Mouse (Mus musculus) right cerebral cortex, postnatal 14 days (tissue): Measurements from ENCODE around the gene Tedc2.

ENCODE experiments used
- DNase-seq: peaks from one replicate; pipeline ENCODE4 v3.0.0; 2022

Gene Tedc2

GRCm38 (mm10) chr17:24220435-24221411, at the start of gene Tedc2:
Gene Tedc2, minus strand, starts transcription at chr17:24220851.
- DNase-seq, result peak; percentile 84

DNA sequence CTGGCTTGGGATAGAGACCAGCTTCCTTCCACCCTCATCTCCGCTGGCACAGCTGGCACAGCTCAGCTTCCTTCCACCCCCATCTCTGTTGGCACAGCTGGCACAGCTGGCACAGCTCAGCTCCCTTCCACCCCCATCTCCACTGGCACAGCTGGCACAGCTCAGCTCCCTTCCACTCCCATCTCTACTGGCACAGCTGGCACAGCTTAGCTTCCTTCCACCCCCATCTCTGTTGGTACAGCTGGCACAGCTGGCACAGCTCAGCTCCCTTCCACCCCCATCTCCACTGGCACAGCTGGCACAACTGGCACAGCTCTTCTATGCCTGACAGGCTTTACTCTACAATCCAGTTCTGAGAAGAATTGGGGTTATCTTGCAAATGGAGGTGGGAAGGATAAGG, 46.5 kb upstream of the Tedc2 start:
- DNase-seq, result no peak

DNA sequence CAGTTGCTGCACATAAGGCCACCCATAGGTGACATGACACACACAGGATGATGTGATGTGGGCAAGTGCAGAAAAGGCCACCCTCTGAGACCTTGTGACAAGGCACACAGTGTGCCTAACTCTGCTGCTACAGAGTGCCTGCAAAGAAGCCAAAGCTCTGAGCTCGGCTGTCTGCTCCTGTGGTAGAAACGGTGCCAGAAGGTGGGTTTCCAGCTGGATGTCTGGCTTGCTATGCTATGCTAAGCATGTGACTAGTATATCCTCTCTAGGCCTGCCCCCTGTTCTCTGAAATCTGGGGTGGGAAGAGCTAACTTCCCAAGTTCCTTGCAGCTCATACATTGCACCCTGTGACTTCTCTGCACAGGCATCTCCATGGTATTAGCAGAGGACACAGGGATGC, 44.1 kb upstream of the Tedc2 start:
- no peak for DNase-seq

- DNase-seq, result no peak
Measured at GRCm38 (mm10) chr17:24260516-24260915, 39.9 kb upstream of the Tedc2 start.

DNA sequence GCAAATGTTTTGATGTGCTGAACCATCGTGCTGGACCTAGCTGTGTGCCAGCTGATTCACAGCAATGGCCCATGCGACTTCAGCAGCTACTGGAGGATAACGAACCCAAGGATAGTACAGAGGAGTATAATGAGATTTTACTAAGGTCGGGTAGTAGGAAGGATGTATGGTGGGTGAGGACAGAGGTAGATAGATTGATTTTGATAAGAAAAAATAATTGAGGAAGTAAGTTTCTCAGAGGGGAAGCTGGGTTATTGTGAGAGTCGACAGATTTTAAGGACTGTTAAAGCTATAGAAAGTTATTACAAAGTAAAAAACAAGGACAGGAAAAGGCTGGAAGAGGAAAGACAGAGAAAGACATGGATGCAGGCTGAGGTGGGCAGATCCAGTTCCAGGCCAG, 39.1 kb upstream of the Tedc2 start:
- no peak for DNase-seq

GRCm38 (mm10) chr17:24258981-24259380, 38.3 kb upstream of the Tedc2 start:
- DNase-seq, result no peak

- no peak for DNase-seq
Measured at GRCm38 (mm10) chr17:24252329-24252728, 31.7 kb upstream of the Tedc2 start.

- DNase-seq, result peak; percentile 93
Measured at GRCm38 (mm10) chr17:24251320-24252069, 30.8 kb upstream of the Tedc2 start, which contains the start of gene Ccnf. Gene Ccnf, minus strand, starts transcription at chr17:24251484.

DNA sequence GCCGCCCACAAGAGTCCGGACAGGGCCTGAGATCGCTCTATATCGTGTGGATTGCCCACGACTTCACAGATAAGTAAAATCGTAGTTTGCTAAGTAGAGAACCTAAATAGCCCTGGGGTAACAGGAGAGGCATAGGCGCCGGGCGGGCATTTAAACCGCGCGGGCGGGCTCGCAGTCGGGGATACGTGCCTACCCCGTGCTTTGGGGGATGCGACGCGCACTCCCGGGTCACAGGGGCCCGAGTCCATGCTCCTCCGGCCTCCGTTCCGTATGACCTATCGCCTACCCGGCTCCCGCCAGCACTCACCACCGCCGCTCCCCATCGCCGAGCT, 30.3 kb upstream of the Tedc2 start:
- DNase-seq, result no peak

- no peak for DNase-seq
Measured at GRCm38 (mm10) chr17:24248641-24249040, 28.0 kb upstream of the Tedc2 start.

DNA sequence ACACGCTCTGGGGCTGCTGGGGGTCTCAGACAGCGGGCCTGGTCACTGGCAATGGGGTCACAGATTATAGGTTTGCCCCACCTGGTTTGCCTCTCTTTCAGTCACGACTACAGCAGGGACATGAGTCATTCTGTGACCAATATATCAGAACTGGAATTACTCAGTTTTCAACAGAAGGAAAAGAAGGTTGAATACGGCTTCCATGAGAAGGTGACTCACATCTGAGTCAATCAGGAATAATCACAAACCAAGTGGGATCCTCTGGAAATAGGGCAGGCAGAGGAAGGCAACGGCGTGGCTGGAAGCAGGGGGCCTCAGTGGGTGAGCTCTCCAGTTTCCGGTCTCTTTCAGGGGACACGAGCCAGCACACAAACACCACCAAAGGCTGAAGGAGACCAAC, 23.4 kb upstream of the Tedc2 start:
- DNase-seq, result no peak

GRCm38 (mm10) chr17:24243311-24243969, 22.8 kb upstream of the Tedc2 start:
- peak; percentile 57 for DNase-seq

- no peak for DNase-seq
Measured at GRCm38 (mm10) chr17:24236921-24237320, 16.3 kb upstream of the Tedc2 start.

DNA sequence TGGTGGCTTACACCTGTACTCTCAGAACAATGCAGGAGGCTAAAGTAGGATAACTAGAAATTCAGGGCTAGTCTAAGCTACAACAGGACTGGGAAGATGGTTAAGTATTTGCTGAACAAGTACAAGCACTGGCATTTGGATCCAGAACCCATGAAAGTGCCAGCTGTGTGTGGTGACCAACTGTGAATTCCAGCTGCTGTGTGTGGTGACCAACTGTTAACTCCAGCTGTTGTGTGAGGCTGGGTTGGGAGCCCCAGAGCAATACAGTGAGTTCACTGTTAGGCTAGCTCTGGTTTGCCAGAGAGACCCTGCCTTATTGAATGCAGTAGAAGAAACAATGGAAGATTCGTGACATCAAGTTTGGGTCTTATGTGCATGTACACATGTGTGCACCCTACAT, 15.8 kb upstream of the Tedc2 start:
- DNase-seq, result no peak

- no peak for DNase-seq
Measured at GRCm38 (mm10) chr17:24227941-24228340, 7.3 kb upstream of the Tedc2 start.

DNA sequence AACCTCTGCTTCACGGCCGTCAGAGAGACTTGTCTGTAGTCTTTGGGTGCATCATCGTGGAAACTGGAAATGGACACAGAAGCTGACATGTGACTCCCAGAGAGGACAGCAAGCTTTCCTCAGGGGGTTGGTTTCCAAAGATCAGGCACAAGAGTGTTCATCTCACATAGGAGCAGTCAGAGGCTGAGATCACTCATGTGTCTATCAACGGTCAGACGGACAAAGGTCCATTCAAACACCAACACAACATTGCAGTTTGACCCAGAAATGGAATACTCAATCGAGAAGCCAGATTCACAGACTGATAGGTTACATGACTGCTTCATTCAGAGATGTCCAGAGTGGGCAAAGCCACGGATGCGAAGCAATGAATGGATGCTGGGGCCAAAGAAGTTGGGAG, 6.1 kb upstream of the Tedc2 start:
- DNase-seq, result no peak

- DNase-seq, result no peak
Measured at GRCm38 (mm10) chr17:24225851-24226250, 5.2 kb upstream of the Tedc2 start.

DNA sequence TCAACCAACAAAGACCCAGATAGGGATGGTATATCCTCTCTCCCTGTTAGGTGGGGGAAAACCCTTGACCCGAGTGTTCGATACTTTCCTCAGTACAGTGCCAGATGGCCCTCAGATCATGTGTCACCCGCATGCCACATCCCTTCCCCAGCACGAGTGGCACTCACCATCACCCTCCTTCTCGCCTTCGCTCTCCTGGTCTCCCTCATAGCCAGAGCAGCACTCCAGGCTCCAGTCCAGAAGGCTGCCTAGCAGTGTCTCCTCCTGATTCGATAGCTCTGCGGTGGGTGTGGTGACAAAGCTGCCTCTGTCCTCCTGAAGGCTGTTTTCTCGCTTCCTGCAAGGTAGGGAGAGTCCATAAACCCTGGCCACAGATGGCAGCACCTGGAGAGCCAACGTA, 4.1 kb upstream of the Tedc2 start:
- no peak for DNase-seq

DNA sequence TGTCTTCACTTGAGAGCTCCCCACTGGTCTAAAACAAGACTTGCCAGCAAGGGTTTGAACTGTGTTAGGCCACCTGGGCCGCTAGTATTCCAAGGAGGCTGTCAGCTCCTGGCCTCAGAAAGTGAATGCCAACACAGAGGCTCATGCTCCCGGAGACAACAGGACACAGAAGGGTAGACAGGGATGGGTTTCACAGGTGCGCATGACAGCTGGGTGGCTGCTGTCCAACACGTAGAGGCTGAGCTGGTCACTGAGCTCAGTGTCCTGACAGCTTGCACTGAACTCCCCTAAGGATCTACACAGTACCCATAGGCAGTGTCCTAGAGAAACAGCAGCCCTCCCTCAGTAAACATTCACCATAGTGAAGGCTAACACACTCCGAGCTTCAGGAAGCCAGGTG, 2.9 kb upstream of the Tedc2 start:
- no peak for DNase-seq

DNA sequence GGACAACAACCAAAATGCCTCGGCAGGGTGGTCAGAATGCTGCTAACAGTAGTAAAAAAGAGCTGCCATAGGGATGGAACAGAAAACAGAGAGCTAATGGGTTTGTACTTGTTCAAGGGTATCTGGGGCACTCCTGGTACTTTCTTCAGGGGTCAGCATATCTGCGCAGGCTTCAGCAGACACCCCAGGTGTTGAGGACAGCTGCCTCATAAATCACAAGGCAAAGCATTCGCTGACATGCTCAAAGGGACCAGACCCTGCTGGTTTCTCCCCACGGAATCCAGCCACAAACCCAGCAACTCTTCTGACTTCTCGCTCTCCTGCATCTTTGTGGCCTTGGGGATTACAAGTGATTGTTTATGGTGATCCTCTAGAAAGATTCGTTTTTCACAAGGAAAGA, 2.0 kb upstream of the Tedc2 start:
- no peak for DNase-seq

- no peak for DNase-seq
Measured at GRCm38 (mm10) chr17:24216836-24217235, 3.8 kb downstream of the Tedc2 start.

- DNase-seq, result no peak
Measured at GRCm38 (mm10) chr17:24213186-24213585, 7.5 kb downstream of the Tedc2 start.

GRCm38 (mm10) chr17:24212441-24213018, 8.1 kb downstream of the Tedc2 start:
- no peak for DNase-seq
